In the genomic region with DNA sequence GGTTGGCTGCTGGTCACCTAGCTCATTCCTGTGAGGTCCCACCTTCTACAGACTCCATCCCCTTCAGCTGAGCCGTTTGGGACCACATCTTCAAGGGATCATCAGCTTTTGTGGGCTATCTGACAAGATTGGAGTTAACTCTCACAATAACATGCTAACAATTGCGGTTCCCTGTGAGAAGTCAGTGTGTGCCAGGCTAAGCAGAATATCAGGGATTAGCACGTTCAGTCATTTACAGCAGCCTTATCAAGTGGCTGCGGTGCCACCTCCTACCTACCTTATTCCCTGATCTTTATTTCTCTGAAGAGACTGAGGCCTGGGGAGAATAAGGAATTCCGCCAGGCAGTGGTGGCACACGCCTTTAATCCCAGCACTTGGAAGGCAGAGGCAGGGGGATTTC, we compare ENCODE assay signal across 21 mouse cellular contexts. TPM values are rescaled to one million over a fixed set of nuclear protein-coding genes. Genes with fewer than 3 reads are reported as not detected.
DNase-seq lines count a peak whose midpoint lies in the region; ATAC-seq and TF ChIP-seq lines count a peak whose summit lies in the region.
"Had no signal": no experiment of that assay in that cellular context is flagged by ENCODE, and none has a peak within 500 bp of the region (broad histone marks: within the 10 kb centered on the region; RNA-seq: fewer than 3 reads in every experiment).

No protein-coding gene starts in this region.

- no peaks in the 10 kb centered on the region for H3K36me3 ChIP-seq in liver, embryonic 11.5 days (ENCODE audit: control insufficient read depth, insufficient read depth, low read length)
- no peaks in the 10 kb centered on the region for H3K36me3 ChIP-seq in liver, embryonic 15.5 days (replicated peaks)
- H3K36me3 ChIP-seq: embryonic facial prominence, embryonic 15.5 days; forebrain, embryonic 15.5 days; heart, embryonic 15.5 days; hindbrain, embryonic 15.5 days had no signal

- 56% methylated on average over 6 of the region's 6 CpGs for WGBS in liver, embryonic 11.5 days
- 30% methylated on average over 6 of the region's 6 CpGs for WGBS in bone marrow, adult 2 months
- 19% methylated on average over 6 of the region's 6 CpGs for WGBS in liver, embryonic 15.5 days (ENCODE audit: insufficient replicate concordance)

- no peak for ATAC-seq in liver, embryonic 11.5 days (replicated peaks; ENCODE audit: low FRiP score)
- peak; percentile 54 for ATAC-seq in liver, embryonic 15.5 days (ENCODE audit: insufficient read depth)
- ATAC-seq in granulocyte monocyte progenitor cell, adult 5-6 weeks (replicated peaks; ENCODE audit: poor library complexity, severe bottlenecking) = no peak
- no peak for ATAC-seq in cerebellum, adult (ENCODE audit: insufficient number of reproducible peaks, low FRiP score, low TSS enrichment)
- ATAC-seq: forebrain, embryonic 15.5 days; Patski had no signal

- peaks cover 14% of the 10 kb centered on the region for H3K4me1 ChIP-seq in liver, embryonic 11.5 days (replicated peaks; ENCODE audit: control insufficient read depth, insufficient read depth, low read length)
- peaks cover 6% of the 10 kb centered on the region for H3K4me1 ChIP-seq in bone marrow, adult 2 months (ENCODE audit: control insufficient read depth, insufficient read depth, low read length)
- peaks cover 26% of the 10 kb centered on the region for H3K4me1 ChIP-seq in liver, embryonic 15.5 days (replicated peaks)

- TF ChIP-seq POLR2A in bone marrow, adult 2 months (IDR thresholded peaks at IDR 0.05; ENCODE audit: borderline replicate concordance, control insufficient read depth, low read depth, low read length) = no peak

- DNase-seq in liver, embryonic 11.5 days (ENCODE audit: low spot score) = no peak
- no peak for DNase-seq in liver
- no peak for DNase-seq in urinary bladder, adult 18-20 months (ENCODE audit: low spot score in 2 of 2)
- DNase-seq: adrenal gland, postnatal 14 days; cerebellum, adult 8-10 months; cerebellum, postnatal 14 days; embryo, embryonic 11 days; heart, adult 2 months had no signal

- H3K9ac ChIP-seq in liver, embryonic 11.5 days (ENCODE audit: low read depth, low read length) = no peak overlapping the region
- no peak overlapping the region; the same call in 1 of the 2 replicates for H3K9ac ChIP-seq in liver, embryonic 15.5 days
- H3K9ac ChIP-seq: embryonic facial prominence, embryonic 15.5 days; forebrain, embryonic 15.5 days; heart, embryonic 15.5 days; hindbrain, embryonic 15.5 days had no signal

- no peaks in the 10 kb centered on the region for H3K27me3 ChIP-seq in liver, embryonic 11.5 days (replicated peaks; ENCODE audit: control insufficient read depth, insufficient read depth, low read length)
- H3K27me3 ChIP-seq in liver, embryonic 15.5 days = no peaks in the 10 kb centered on the region
- H3K27me3 ChIP-seq: embryonic facial prominence, embryonic 15.5 days; forebrain, embryonic 15.5 days; heart, embryonic 15.5 days; hindbrain, embryonic 15.5 days; Patski had no signal

- no peak overlapping the region for H3K4me3 ChIP-seq in liver, embryonic 11.5 days (ENCODE audit: low read depth, low read length)
- H3K4me3 ChIP-seq in bone marrow, adult 2 months (replicated peaks; ENCODE audit: control insufficient read depth, low read depth, low read length) = no peak overlapping the region
- H3K4me3 ChIP-seq in liver, embryonic 15.5 days (replicated peaks) = no peak overlapping the region
- H3K4me3 ChIP-seq: embryonic facial prominence, embryonic 15.5 days; erythroblast, embryonic 14.5 days; forebrain, embryonic 10.5 days; forebrain, embryonic 15.5 days; heart, adult 2 months; heart, embryonic 15.5 days; hindbrain, embryonic 15.5 days had no signal

- H3K4me2 ChIP-seq in liver, embryonic 11.5 days = peak overlapping the region; percentile 40
- peak overlapping the region; percentile 35 for H3K4me2 ChIP-seq in liver, embryonic 15.5 days
- H3K4me2 ChIP-seq: embryonic facial prominence, embryonic 15.5 days; forebrain, embryonic 15.5 days; heart, embryonic 11.5 days; hindbrain, embryonic 15.5 days had no signal

- H3K9me3 ChIP-seq in liver, embryonic 11.5 days (ENCODE audit: control insufficient read depth, low read length) = no peaks in the 10 kb centered on the region
- H3K9me3 ChIP-seq in liver, embryonic 15.5 days (replicated peaks) = no peaks in the 10 kb centered on the region
- H3K9me3 ChIP-seq: embryonic facial prominence, embryonic 15.5 days; heart, embryonic 15.5 days; hindbrain, embryonic 15.5 days had no signal

- H3K27ac ChIP-seq in liver, embryonic 11.5 days (ENCODE audit: low read depth, low read length) = peak overlapping the region; percentile 57
- H3K27ac ChIP-seq in bone marrow, adult 2 months (ENCODE audit: control insufficient read depth, insufficient read depth, low read depth, low read length, poor library complexity) = peak overlapping the region; percentile 76
- peak overlapping the region; percentile 59; the same call in 1 of the 2 replicates for H3K27ac ChIP-seq in liver, embryonic 15.5 days (replicated peaks)
- H3K27ac ChIP-seq: embryonic facial prominence, embryonic 15.5 days; forebrain, embryonic 10.5 days; forebrain, embryonic 15.5 days; heart, adult 2 months; heart, embryonic 15.5 days; hindbrain, embryonic 15.5 days had no signal

- no peak for TF ChIP-seq CTCF in bone marrow, adult 2 months (IDR thresholded peaks at IDR 0.05; ENCODE audit: control insufficient read depth, insufficient read depth, low read length)

RNA-seq across cellular contexts. Expression of a gene that starts 13.6 kb away (rescaled TPM):
- 0.73 and 0.87 TPM in 2 replicates for polyA plus RNA-seq in liver, embryonic 11.5 days (2014; fragmentation: Nextera tagmentation; extraction: Ambion mirVana)
- 6.6 and 16.4 TPM in 2 replicates for polyA plus RNA-seq in bone marrow, adult 2 months (2011; ENCODE audit: insufficient read depth, insufficient read length, low replicate concordance, missing spikeins)
- 0.24 and 0.32 TPM in 2 replicates for polyA plus RNA-seq in liver, embryonic 15.5 days (2015; fragmentation: Nextera tagmentation; extraction: Ambion mirVana)
- 21.9 and 26.8 TPM in 2 replicates for total RNA-seq in granulocyte monocyte progenitor cell, adult 5-6 weeks (2014; fragmentation: Nextera tagmentation)
- total RNA-seq in granulocyte monocyte progenitor cell, adult 5-6 weeks (2017) = 16.2 and 20.9 TPM in 2 replicates
- polyA plus RNA-seq: C2C12 had no signal
